Mouse (Mus musculus) lung, adult 2 months (tissue): ENCODE results near the gene Vars.

Experiments used
- CTCF ChIP-seq: fragments of 200-500 bp; IDR thresholded peaks from 2 replicates; pipeline ENCODE4 v1.5.1; 2011; ENCODE audit warnings: mild to moderate bottlenecking, low read length, control low read depth; ENCODE audit not compliant: insufficient read depth
- POLR2A ChIP-seq: fragments of 200-500 bp; IDR thresholded peaks from 2 replicates; pipeline ENCODE4 v1.6.1; 2011; ENCODE audit warnings: low read depth, mild to moderate bottlenecking, control low read depth, low read length, borderline replicate concordance; ENCODE audit errors: extremely low read depth

DNA sequence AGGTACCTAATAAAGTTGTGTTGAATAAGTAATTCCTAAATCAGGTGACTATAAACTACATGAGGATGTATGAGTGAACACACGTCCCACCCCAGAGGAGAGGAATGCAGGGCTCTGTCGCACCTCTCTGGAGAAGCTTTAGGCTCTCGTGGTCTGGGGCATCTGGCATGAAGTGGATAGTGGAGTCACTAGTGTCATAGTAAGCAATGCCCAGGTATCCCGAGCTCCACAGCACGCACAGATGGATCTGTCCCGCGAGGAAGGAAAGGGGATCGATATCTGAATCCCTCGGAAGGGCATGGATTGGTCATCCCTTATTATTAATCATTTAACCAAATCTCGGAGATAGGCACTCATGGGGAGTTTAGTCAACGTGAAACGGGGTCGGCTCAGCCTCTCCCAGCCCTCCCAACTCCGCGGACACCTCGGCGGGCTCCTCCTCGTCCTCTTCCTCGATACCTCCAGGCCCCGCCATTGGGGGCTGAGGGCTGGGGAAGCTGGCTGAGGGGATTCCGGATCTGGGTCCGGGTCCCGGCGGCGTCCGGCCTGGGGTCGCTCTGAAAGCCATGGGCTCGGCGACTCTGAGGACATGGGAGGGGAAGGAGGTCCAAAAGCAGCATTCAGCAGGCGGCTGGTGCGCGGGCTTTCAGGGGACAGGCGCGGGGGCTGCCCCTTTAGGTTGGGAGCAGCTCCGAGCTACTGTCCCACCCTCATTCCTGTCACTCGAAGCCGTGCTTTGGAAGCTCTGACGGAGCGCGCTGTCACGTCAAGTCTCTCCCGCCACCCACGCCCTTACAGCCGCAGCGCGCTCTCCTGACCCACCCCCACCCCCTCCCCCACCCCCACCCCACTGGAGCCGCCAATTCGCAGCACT lies 45.3 kb downstream of the Vars start:
- TF ChIP-seq POLR2A (peak; percentile 80; the same call in 1 of the 2 replicates), CTCF (no peak)
